Comparison of ENCODE assay signal across 16 mouse cellular contexts in the genomic region with DNA sequence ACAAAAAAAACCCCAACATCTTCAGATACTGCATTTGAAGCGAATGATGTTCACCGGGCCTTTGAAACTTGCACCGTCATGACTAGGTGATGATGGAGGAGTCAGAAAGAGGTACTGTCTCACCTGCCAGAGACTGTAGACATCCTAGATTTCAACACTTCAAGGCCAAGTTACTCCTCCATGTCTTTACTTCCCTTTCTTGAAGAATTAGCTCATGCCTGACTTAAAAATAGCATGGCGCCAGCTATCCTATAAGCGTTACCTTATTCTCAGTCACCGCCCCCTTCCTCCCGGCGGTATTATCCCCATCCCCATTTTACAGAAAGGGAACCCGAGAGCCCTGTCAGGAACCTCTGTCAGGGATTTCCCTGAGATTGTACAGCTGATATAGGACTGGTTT.
DNase-seq lines count a peak whose midpoint lies in the region; ATAC-seq lines count a peak whose summit lies in the region.
"Had no signal": no experiment of that assay in that cellular context is flagged by ENCODE, and none has a peak within 500 bp of the region (broad histone marks: within the 10 kb centered on the region; RNA-seq: fewer than 3 reads in every experiment).

No protein-coding gene starts in this region.

- peak; percentile 56 for ATAC-seq in megakaryocyte, adult 5-6 weeks (ENCODE audit: poor library complexity, severe bottlenecking)
- 0 out of 2 replicates have a peak, but pooled peaks have one; percentile 17 for ATAC-seq in neutrophil, adult 5-6 weeks (ENCODE audit: extremely low read depth, insufficient number of reproducible peaks, low FRiP score, poor library complexity, severe bottlenecking)
- ATAC-seq: hindbrain, embryonic 16.5 days; intestine, embryonic 16.5 days had no signal

- DNase-seq in heart, adult 11 months = peak; percentile 61
- no peak for DNase-seq in heart, postnatal 4 days
- DNase-seq in 416B (ENCODE audit: low read depth) = peak; percentile 42
- no peak for DNase-seq in urinary bladder, adult 2 months (ENCODE audit: low spot score)
- DNase-seq in spleen, adult 18-20 months = no peak
- DNase-seq: adrenal gland, adult 8-10 months; adrenal gland, postnatal 25 days; cerebellum, adult 11-12 months; cerebellum, adult 8-10 months; cerebellum, postnatal 10 days; gastrocnemius, postnatal 25 days; heart, postnatal 10 days had no signal

Comparison
In these comparisons a context has a peak if more than half of its experiments do, and no peak if none do; other contexts are left out.
1. DNase-seq: peak in heart, adult 11 months (single experiment) and 416B (single experiment); none in heart, postnatal 4 days (single experiment), urinary bladder, adult 2 months (single experiment) and spleen, adult 18-20 months (0 of 2).